Mouse (Mus musculus) liver, adult (tissue): ENCODE data around the gene Ssna1.

Experiments used
- GATA4 ChIP-seq: IDR thresholded peaks from 2 replicates; pipeline ENCODE4 v1.6.1; 2014; ENCODE audit warnings: mild to moderate bottlenecking, low read length; ENCODE audit not compliant: insufficient replicate concordance

The Ssna1 gene

DNA sequence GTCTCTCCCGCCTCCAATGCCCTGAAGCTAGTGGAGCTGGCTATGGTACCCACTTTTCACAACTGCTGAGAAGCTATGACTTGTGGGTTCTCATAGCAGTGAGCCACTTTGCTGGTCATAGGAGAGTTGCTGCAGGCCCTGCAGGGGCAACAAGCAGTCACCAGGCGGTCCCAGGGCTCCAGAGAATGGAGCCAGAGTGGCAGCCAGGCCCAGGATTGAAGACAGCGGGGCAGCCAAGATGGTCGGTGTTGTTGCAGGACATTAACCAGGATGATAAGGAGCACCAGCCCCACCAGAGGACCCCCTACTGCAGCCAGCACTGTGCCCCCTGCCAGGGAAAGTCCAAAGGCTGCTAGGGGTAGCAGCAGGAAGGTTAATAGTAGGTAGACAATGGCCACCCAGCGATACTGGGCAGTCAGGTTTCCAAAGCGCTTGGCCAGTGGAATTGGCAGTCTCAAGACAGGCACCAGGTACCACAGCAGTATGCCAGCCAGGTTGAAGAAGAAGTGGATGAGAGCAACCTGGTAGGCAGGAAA lies 43.2 kb downstream of the Ssna1 start:
- TF ChIP-seq GATA4, result no peak

DNA sequence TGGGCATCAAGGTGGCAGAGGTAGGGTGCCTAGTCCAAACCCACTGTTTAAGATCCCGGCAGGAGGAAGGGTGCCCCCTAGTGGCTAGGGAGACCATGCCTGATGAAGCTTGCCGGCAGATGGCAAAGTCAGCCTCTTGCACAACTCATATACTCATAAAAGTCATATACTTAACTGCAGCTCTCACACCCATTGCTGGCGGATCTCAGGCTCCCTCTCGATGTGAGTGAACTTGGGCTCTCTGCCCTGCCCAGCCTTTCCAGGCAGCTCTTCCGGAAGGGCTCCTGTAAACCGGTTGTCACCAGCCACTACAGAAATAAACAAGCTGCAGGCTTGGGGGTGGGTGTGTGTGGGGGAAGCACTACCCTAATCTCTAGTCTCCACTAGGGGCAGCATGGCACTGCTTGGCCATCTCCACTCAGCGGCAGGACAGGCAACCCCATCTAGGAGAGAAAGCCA lies 43.8 kb downstream of the Ssna1 start:
- TF ChIP-seq GATA4, result no peak

DNA sequence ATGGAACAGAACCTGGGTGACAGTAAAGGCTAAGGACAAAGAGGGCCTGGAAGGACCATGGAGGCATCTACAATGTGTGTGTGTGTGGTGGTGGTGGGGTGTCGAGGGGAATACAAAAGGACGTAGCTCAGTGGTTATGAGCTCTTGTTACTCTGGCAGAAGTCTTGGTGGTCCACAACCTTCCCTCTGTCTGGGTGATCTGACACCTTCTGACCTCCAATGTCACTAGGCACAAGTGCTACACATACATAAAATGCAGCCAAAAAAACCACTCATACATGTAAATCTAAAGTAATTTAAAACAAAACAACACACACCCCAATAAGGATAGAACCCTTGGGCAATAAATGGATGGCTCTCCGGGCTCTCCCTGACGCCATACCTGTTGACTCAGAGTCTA lies 44.8 kb downstream of the Ssna1 start:
- TF ChIP-seq GATA4, result no peak

DNA sequence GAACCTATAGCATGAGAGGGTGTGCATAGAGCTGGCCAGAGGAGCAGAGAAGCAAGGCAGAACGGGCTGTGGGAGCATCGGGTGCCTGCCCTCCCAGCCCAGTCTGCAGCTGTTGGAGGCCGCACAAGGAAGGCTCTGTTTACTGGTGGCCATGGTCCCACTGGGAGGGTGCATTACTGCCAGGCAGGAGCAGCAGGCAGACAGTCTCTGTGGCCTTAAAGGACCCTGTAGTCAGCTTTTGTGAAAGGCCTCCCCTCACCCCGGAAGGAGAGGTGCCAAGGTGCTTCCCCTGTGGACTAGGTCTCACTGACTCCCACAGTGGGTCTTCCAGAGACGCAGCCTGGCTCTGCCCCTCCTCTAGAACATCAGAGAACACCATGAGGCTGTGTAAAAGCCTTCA lies 45.4 kb downstream of the Ssna1 start:
- TF ChIP-seq GATA4, result no peak

DNA sequence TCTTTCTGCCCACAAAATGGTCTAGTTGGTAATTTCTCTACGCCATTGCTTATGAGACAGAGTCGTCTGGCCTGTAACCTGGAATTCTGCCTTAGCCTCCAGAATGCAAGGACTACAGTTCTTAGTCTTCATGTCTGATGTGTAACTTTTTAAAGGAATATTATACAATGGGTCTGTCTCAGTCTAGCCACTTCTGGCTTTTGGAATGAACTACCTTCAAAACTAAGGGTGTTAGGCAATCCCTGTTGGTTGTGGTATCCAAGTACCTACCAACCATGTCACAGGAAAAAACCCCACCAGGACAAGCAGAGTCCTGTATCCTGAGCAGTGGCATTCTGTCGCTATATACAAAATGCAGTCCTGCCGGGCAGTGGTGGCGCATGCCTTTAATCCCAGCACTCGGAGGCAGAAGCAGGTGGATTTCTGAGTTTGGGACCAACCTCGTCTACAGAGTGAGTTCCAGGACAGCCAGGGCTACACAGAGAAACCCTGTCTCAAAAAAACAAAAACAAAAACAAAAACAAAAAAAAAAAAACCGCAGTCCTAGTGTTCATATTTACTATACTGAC lies 46.3 kb downstream of the Ssna1 start:
- TF ChIP-seq GATA4, result no peak

DNA sequence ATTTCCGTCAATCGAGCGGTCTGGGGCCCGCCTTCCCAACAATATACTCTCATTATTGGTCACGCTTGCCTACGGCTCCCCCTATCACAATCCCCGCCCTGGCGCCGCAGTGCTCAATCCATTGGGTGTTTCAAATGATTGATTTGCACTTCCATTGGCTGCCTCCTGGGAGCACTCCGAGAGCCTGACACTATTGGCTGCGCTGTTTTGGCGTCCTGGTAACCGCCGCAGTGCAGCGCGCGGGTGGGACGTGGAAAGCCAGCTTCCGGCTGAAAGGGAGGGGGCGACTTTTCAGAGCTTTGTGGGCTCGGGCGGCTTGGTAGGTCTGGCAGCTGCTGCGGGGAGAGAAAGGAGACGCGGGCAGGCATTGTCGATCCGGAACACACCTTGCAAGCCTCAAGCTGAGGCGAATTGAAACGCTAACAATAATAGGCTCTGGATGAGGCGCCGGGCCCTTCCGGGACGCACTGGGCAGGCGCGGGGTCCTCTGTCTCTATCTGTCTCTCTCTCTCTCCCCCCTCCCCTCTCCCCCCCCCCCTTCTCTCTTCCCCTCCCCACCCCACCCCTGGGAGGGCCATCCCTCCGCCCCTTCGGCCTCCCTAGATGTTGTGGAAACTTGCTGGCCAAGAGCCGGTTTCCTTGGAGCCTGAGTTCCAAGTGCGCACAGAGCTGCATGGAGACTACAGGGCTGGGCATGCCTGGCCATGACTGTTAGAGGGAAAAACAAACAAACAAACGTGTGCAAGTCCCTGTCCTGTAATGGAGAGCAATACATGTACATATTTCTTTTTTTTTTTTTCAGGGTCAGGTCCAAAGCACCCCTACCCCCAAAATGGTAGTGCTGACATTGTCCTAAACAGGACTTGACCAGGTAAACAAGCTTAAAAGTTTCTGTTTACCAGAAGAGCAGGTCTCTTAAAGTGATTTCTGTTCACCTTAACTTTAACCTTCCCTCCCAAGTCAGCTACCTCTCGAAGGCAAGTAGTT lies 47.2 kb downstream of the Ssna1 start:
- no peak for TF ChIP-seq GATA4

DNA sequence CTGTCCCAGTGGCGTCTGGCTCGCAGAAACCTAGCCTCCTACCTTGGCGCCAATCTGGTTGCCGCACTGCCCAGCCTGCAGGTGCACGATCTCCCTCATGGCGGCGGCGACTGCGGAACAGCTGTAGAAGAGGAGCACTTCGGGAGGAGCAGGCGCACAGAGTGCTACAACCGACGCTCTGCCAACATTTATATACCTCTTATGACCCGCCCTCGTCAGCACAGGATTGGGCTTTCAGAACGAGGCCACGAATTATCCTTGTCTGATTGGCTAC lies 47.8 kb downstream of the Ssna1 start, which contains the start of gene Tubb4b:
TSS of gene Tubb4b (minus strand) at position 211 of the 274 bp plus-strand sequence.
- TF ChIP-seq GATA4, result no peak; the same call in 1 of the 2 replicates

DNA sequence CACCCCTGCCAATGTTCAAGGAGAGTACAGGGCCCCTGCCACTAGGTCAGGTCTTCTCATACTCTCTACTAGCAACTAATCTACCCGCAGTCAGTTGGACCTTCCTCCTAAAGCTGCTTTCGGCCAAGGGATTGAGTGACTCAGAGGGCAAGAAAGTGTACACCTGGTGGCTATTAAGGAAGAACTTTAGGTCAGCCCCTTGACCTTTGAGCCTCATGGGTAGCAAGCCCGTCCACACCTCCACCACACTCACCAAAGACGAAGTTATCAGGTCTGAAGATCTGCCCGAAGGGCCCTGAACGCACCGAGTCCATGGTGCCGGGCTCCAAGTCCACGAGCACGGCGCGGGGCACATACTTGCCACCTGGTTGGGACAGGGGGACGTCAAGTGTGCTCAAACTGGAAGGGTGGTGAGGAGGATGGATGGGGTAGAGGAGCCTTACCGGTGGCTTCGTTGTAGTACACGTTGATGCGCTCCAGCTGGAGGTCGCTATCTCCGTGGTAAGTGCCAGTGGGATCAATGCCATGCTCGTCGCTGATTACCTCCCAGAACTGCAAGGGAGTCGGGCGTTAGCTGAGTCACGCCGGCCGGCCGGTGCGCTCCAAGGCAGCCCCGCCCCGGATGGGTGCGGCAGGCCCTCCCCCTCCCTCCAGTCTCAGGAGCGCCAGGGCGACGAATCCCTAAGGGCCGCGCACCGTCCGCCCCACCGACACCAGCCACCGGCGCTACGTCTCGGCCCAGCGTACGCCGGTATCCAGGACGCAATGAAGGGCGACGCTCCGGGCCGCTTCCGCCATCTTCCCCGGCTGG lies 48.4 kb downstream of the Ssna1 start:
- TF ChIP-seq GATA4, result peak; percentile 81; the same call in 1 of the 2 replicates

DNA sequence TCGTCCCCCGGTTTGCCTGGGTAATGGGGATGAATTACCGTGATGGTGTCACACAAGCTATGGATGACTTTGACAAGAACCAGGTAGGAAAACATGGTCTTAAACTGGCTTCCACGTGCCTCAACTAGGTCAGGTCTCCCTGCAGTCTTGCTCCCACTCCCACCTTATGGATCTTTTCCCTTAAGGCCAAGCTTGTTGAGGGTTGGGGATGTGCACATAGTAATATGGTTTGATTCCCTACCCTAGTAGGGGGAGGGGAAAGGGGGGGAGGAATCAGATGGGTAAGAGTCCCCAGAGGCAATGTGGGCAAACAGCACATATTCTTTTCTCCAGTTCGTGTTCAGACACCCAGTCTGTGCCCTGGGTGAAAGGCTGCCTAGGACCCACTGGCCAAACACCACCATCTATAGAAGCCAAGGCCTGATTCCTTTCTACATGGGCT lies 50.9 kb downstream of the Ssna1 start:
- TF ChIP-seq GATA4, result no peak
